In the genomic region with DNA sequence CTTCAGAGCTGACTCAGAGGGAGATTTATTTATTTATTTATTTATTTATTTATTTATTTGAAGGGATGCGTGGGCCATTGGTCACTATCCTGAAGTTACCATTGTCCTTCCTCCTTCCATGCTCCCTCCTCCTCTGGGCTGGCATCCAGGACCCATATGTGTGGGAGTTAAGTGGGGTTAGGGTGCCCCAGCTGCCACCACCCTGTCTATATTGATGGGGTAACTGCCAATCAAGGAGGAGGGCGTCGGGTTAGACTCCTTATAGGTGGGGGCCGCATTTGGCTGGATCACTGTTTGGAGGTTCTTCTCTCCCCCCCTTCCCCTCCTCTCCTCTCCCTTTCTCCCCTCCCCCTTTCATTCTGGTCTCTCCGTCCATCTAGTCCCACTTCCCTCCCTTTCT, we compare ENCODE assay signal across 16 mouse cellular contexts. TPM values are rescaled to one million over a fixed set of nuclear protein-coding genes. Genes with fewer than 3 reads are reported as not detected.
DNase-seq lines count a peak whose midpoint lies in the region; ATAC-seq lines count a peak whose summit lies in the region.
"Had no signal": no experiment of that assay in that cellular context is flagged by ENCODE, and none has a peak within 500 bp of the region (broad histone marks: within the 10 kb centered on the region; RNA-seq: fewer than 3 reads in every experiment).

No protein-coding gene starts in this region.

- no peaks in the 10 kb centered on the region for H3K9me3 ChIP-seq in embryonic facial prominence, embryonic 11.5 days (replicated peaks; ENCODE audit: control insufficient read depth, low read length)
- H3K9me3 ChIP-seq in embryonic facial prominence, embryonic 10.5 days, result no peaks in the 10 kb centered on the region
- no peaks in the 10 kb centered on the region for H3K9me3 ChIP-seq in midbrain, embryonic 13.5 days
- H3K9me3 ChIP-seq: heart, embryonic 13.5 days; liver, embryonic 13.5 days had no signal

- H3K27ac ChIP-seq in embryonic facial prominence, embryonic 11.5 days (replicated peaks; ENCODE audit: low read depth, low read length), result no peak overlapping the region
- no peak overlapping the region for H3K27ac ChIP-seq in embryonic facial prominence, embryonic 10.5 days (replicated peaks)
- peak overlapping the region; percentile 95 for H3K27ac ChIP-seq in midbrain, embryonic 13.5 days
- H3K27ac ChIP-seq: heart, embryonic 13.5 days; liver, embryonic 13.5 days had no signal

- no peaks in the 10 kb centered on the region for H3K36me3 ChIP-seq in embryonic facial prominence, embryonic 11.5 days (replicated peaks; ENCODE audit: control insufficient read depth, insufficient read depth, low read depth, low read length)
- H3K36me3 ChIP-seq in embryonic facial prominence, embryonic 10.5 days (replicated peaks), result no peaks in the 10 kb centered on the region
- peaks cover 4% of the 10 kb centered on the region; the same call in 1 of the 2 replicates for H3K36me3 ChIP-seq in midbrain, embryonic 13.5 days
- H3K36me3 ChIP-seq: heart, embryonic 13.5 days; liver, embryonic 13.5 days had no signal

- H3K4me1 ChIP-seq in embryonic facial prominence, embryonic 11.5 days (ENCODE audit: control insufficient read depth, insufficient read depth, low read length), result peaks cover 3% of the 10 kb centered on the region; the same call in 1 of the 2 replicates
- H3K4me1 ChIP-seq in embryonic facial prominence, embryonic 10.5 days, result peaks cover 69% of the 10 kb centered on the region
- peaks cover 60% of the 10 kb centered on the region for H3K4me1 ChIP-seq in midbrain, embryonic 13.5 days (replicated peaks)

- H3K9ac ChIP-seq in embryonic facial prominence, embryonic 11.5 days (replicated peaks; ENCODE audit: low read length), result no peak overlapping the region
- H3K9ac ChIP-seq in midbrain, embryonic 13.5 days (replicated peaks), result peak overlapping the region; percentile 87; the same call in 1 of the 2 replicates
- H3K9ac ChIP-seq: heart, embryonic 13.5 days; liver, embryonic 13.5 days had no signal

- peaks cover 82% of the 10 kb centered on the region for H3K27me3 ChIP-seq in embryonic facial prominence, embryonic 11.5 days (ENCODE audit: control insufficient read depth, insufficient read depth, low read length)
- H3K27me3 ChIP-seq in embryonic facial prominence, embryonic 10.5 days (replicated peaks; ENCODE audit: low read depth, poor library complexity, severe bottlenecking), result peaks cover 100% of the 10 kb centered on the region
- H3K27me3 ChIP-seq in midbrain, embryonic 13.5 days, result peaks cover 88% of the 10 kb centered on the region

- WGBS in embryonic facial prominence, embryonic 11.5 days, result 0% methylated on average over 5 of the region's 5 CpGs
- under 1% methylated on average over 5 of the region's 5 CpGs for WGBS in embryonic facial prominence, embryonic 10.5 days
- WGBS in midbrain, embryonic 13.5 days, result 2% methylated on average over 5 of the region's 5 CpGs

- no peak overlapping the region for H3K4me2 ChIP-seq in embryonic facial prominence, embryonic 11.5 days (ENCODE audit: low read depth, low read length)
- peak overlapping the region; percentile 55 for H3K4me2 ChIP-seq in midbrain, embryonic 13.5 days (replicated peaks)
- H3K4me2 ChIP-seq: liver, embryonic 13.5 days had no signal

- ATAC-seq in embryonic facial prominence, embryonic 11.5 days (replicated peaks; ENCODE audit: insufficient number of reproducible peaks, low FRiP score, low TSS enrichment, low read depth), result no peak
- ATAC-seq in midbrain, embryonic 13.5 days, result no peak
- ATAC-seq: forebrain, embryonic 14.5 days had no signal

- no peak overlapping the region for H3K4me3 ChIP-seq in embryonic facial prominence, embryonic 11.5 days (ENCODE audit: low read depth, low read length)
- no peak overlapping the region for H3K4me3 ChIP-seq in embryonic facial prominence, embryonic 10.5 days
- H3K4me3 ChIP-seq in midbrain, embryonic 13.5 days (replicated peaks), result peak overlapping the region; percentile 58
- H3K4me3 ChIP-seq: liver, embryonic 13.5 days had no signal

- DNase-seq in embryonic facial prominence, embryonic 11.5 days (ENCODE audit: low spot score), result peak; percentile 2
- no peak for DNase-seq in embryonic facial prominence, embryonic 10.5 days (ENCODE audit: low spot score)
- peak; percentile 40 for DNase-seq in testis, postnatal 10 days (ENCODE audit: low spot score)
- DNase-seq in testis, postnatal 14 days (ENCODE audit: low spot score), result no peak
- DNase-seq in right cerebral cortex, postnatal 25 days, result no peak
- no peak for DNase-seq in gastrocnemius, adult 8-10 months (ENCODE audit: low spot score in 2 of 2)
- DNase-seq in urinary bladder, postnatal 10 days (ENCODE audit: low spot score), result no peak
- DNase-seq: adrenal gland, postnatal 25 days; liver, embryonic 13.5 days; lung, postnatal 10 days had no signal

RNA-seq across cellular contexts. Expression of a gene that starts 0.7 kb away (rescaled TPM):
- 3.0 and 5.9 TPM in 2 replicates for polyA plus RNA-seq in embryonic facial prominence, embryonic 11.5 days (2014; fragmentation: Nextera tagmentation; extraction: Ambion mirVana)
- 3.3 and 4.7 TPM in 2 replicates for polyA plus RNA-seq in embryonic facial prominence, embryonic 10.5 days (2016; fragmentation: Nextera tagmentation; extraction: Ambion mirVana)
- polyA plus RNA-seq in midbrain, embryonic 13.5 days (2015; fragmentation: Nextera tagmentation; extraction: Ambion mirVana), result 48.5 and 58.7 TPM in 2 replicates
- total RNA-seq in gastrocnemius, adult 8-10 months (2022), result not detected
- total RNA-seq: adrenal gland, postnatal 25 days; gastrocnemius, postnatal 4 days had no signal
- polyA plus RNA-seq: heart, embryonic 13.5 days; large intestine, adult 2 months; liver, embryonic 13.5 days; urinary bladder, adult 2 months had no signal

RNA-seq across cellular contexts. Expression of a gene that starts 58.2 kb away (rescaled TPM):
- polyA plus RNA-seq in embryonic facial prominence, embryonic 11.5 days (2014; fragmentation: Nextera tagmentation; extraction: Ambion mirVana), result 5.4 and 6.4 TPM in 2 replicates
- 10.2 and 12.5 TPM in 2 replicates for polyA plus RNA-seq in embryonic facial prominence, embryonic 10.5 days (2016; fragmentation: Nextera tagmentation; extraction: Ambion mirVana)
- polyA plus RNA-seq in midbrain, embryonic 13.5 days (2015; fragmentation: Nextera tagmentation; extraction: Ambion mirVana), result 12.7 and 13.9 TPM in 2 replicates
- total RNA-seq in gastrocnemius, adult 8-10 months (2022), result 10 to 100 TPM in 1 of 4 experiments, 1 to 10 TPM in 3; 7.8 to 11.4 (median 8.9) TPM

Comparison
In these comparisons a context has a peak if more than half of its experiments do, and no peak if none do; other contexts are left out.
1. DNase-seq: peak in embryonic facial prominence, embryonic 11.5 days (single experiment) and testis, postnatal 10 days (single experiment); none in embryonic facial prominence, embryonic 10.5 days (single experiment), testis, postnatal 14 days (single experiment), right cerebral cortex, postnatal 25 days (single experiment), gastrocnemius, adult 8-10 months (0 of 2) and urinary bladder, postnatal 10 days (single experiment).